Mouse (Mus musculus): ENCODE data around the gene Gmps. TPM values are rescaled to one million over a fixed set of nuclear protein-coding genes. Genes with fewer than 3 reads are reported as not detected.

Gene Gmps
- polyA plus RNA-seq, 2 experiments from 2014 or later = 30.2 to 33.1 TPM

Other genes starting within 250 kb of the Gmps start
- not detected for gene Plch1, start 76.6 kb upstream of the Gmps start, polyA plus RNA-seq (2017; shearing (Covaris generic))
- 10 to 100 TPM in 1 of 2 experiments, 1 to 10 TPM in 1; 9.3 to 13.4 TPM for gene E130311K13Rik, start 46.6 kb upstream of the Gmps start, polyA plus RNA-seq (2017; shearing (Covaris generic))
- 1 to 10 TPM; 8.0 to 8.1 TPM for gene Slc33a1, start 11.3 kb upstream of the Gmps start, polyA plus RNA-seq (2017; shearing (Covaris generic))
- not detected for gene Vmn2r1, start 105.4 kb downstream of the Gmps start, polyA plus RNA-seq (2017; shearing (Covaris generic))
- gene Vmn2r2, start 165.8 kb downstream of the Gmps start, polyA plus RNA-seq (2017; shearing (Covaris generic)) = not detected